Mouse (Mus musculus) layer of hippocampus, postnatal 36 days (tissue): ENCODE results near the gene Foxp4. TPM values are rescaled to one million over a fixed set of nuclear protein-coding genes. Genes with fewer than 3 reads are reported as not detected.
A peak's percentile ranks its signal among the peaks of the same experiment; 100 is the strongest.

ENCODE experiments used
- DNase-seq, 2 experiments: peaks; one replicate each; pipeline ENCODE4 v3.0.0; 2022
- total RNA-seq, 2 experiments: library from RNA; stranded (reverse); gene quantifications; 2 replicates each; pipeline ENCODE4 v1.2.3; 2021

Foxp4 gene
- total RNA-seq, 2 experiments from 2014 or later = 44.0 to 45.7 TPM

GRCm38 (mm10) chr17:47889727-47890126 lies 34.7 kb downstream of the Foxp4 start:
- no peak for DNase-seq

- DNase-seq = no peak
Observed at GRCm38 (mm10) chr17:47889267-47889666, 35.2 kb downstream of the Foxp4 start.

- no peak for DNase-seq
Observed at GRCm38 (mm10) chr17:47888641-47889040, 35.8 kb downstream of the Foxp4 start.

GRCm38 (mm10) chr17:47888155-47888455 lies 36.3 kb downstream of the Foxp4 start:
- no peak for DNase-seq

- no peak for DNase-seq
Observed at GRCm38 (mm10) chr17:47887381-47888154, 36.9 kb downstream of the Foxp4 start.

GRCm38 (mm10) chr17:47883099-47883498 lies 41.3 kb downstream of the Foxp4 start:
- DNase-seq = no peak

- no peak for DNase-seq
Observed at GRCm38 (mm10) chr17:47881330-47881729, 43.1 kb downstream of the Foxp4 start.

GRCm38 (mm10) chr17:47879207-47879606 lies 45.2 kb downstream of the Foxp4 start:
- no peak for DNase-seq

- peak; percentile 70 to 75 for DNase-seq
Observed at GRCm38 (mm10) chr17:47878378-47879089, 45.9 kb downstream of the Foxp4 start.

- no peak for DNase-seq
Observed at GRCm38 (mm10) chr17:47877715-47878377, 46.6 kb downstream of the Foxp4 start.

- DNase-seq = no peak
Observed at GRCm38 (mm10) chr17:47876776-47877714, 47.4 kb downstream of the Foxp4 start.

GRCm38 (mm10) chr17:47873341-47873791 lies 51.1 kb downstream of the Foxp4 start:
- peak; percentile 85 to 88 for DNase-seq

- no peak for DNase-seq
Observed at GRCm38 (mm10) chr17:47872311-47873011, 52.0 kb downstream of the Foxp4 start.

- DNase-seq = no peak
Observed at GRCm38 (mm10) chr17:47869874-47870273, 54.6 kb downstream of the Foxp4 start.

GRCm38 (mm10) chr17:47866037-47866436 lies 58.4 kb downstream of the Foxp4 start:
- no peak for DNase-seq

- DNase-seq = peak; percentile 80 to 82
Observed at GRCm38 (mm10) chr17:47864496-47864895, 59.9 kb downstream of the Foxp4 start.

GRCm38 (mm10) chr17:47863437-47863836 lies 61.0 kb downstream of the Foxp4 start:
- DNase-seq = no peak

GRCm38 (mm10) chr17:47863023-47863422 lies 61.4 kb downstream of the Foxp4 start:
- no peak for DNase-seq

- DNase-seq = no peak
Observed at GRCm38 (mm10) chr17:47855544-47855943, 68.9 kb downstream of the Foxp4 start.

- DNase-seq = no peak
Observed at GRCm38 (mm10) chr17:47854908-47855307, 69.5 kb downstream of the Foxp4 start.

- DNase-seq = no peak
Observed at GRCm38 (mm10) chr17:47853760-47854159, 70.7 kb downstream of the Foxp4 start.

GRCm38 (mm10) chr17:47853336-47853735 lies 71.1 kb downstream of the Foxp4 start:
- DNase-seq = no peak
